Mouse (Mus musculus): Measurements from ENCODE around the gene Doc2a. TPM values are rescaled to one million over a fixed set of nuclear protein-coding genes. Genes with fewer than 3 reads are reported as not detected.

The Doc2a gene
- polyA plus RNA-seq, 1 experiment = 0.22 TPM

GRCm38 (mm10) chr7:126843276-126843675 lies 3.9 kb upstream of the Doc2a start:
- 67% methylated on average over 9 of the region's 9 CpGs for WGBS
- no peak overlapping the region for H3K4me3 ChIP-seq (replicated peaks; ENCODE audit: extremely low read depth, low read depth, low read length)
- H3K4me1 ChIP-seq (ENCODE audit: control insufficient read depth, insufficient read depth, low read length) = peaks cover 6% of the 10 kb centered on the region; the same call in 1 of the 2 replicates
- TF ChIP-seq POLR2A (IDR thresholded peaks at IDR 0.05; ENCODE audit: borderline replicate concordance, extremely low read depth, low read depth, low read length) (no peak), CTCF (IDR thresholded peaks at IDR 0.05; ENCODE audit: insufficient read depth, low read length) (no peak)
- DNase-seq = no peak

GRCm38 (mm10) chr7:126845516-126845915 lies 1.7 kb upstream of the Doc2a start:
- Histone ChIP-seq H3K4me1 (ENCODE audit: control insufficient read depth, insufficient read depth, low read length) (peaks cover 6% of the 10 kb centered on the region; the same call in 1 of the 2 replicates), H3K4me3 (replicated peaks; ENCODE audit: extremely low read depth, low read depth, low read length) (no peak overlapping the region)
- 96% methylated on average over 2 of the region's 2 CpGs for WGBS
- TF ChIP-seq POLR2A (IDR thresholded peaks at IDR 0.05; ENCODE audit: borderline replicate concordance, extremely low read depth, low read depth, low read length) = no peak
- TF ChIP-seq CTCF (IDR thresholded peaks at IDR 0.05; ENCODE audit: insufficient read depth, low read length) = no peak
- DNase-seq = no peak

GRCm38 (mm10) chr7:126847421-126848398 lies 494 bp downstream of the Doc2a start:
- no peak for TF ChIP-seq POLR2A (IDR thresholded peaks at IDR 0.05; ENCODE audit: borderline replicate concordance, extremely low read depth, low read depth, low read length)
- H3K4me3 ChIP-seq (replicated peaks; ENCODE audit: extremely low read depth, low read depth, low read length) = peak overlapping the region; percentile 51
- 2% methylated on average over 70 of the region's 74 CpGs for WGBS
- peaks cover 6% of the 10 kb centered on the region; the same call in 1 of the 2 replicates for H3K4me1 ChIP-seq (ENCODE audit: control insufficient read depth, insufficient read depth, low read length)
- no peak for DNase-seq

GRCm38 (mm10) chr7:126848794-126849193 lies 1.6 kb downstream of the Doc2a start:
- 32% methylated on average over 10 of the region's 10 CpGs for WGBS
- H3K4me1 ChIP-seq (ENCODE audit: control insufficient read depth, insufficient read depth, low read length) = peaks cover 6% of the 10 kb centered on the region; the same call in 1 of the 2 replicates
- no peak for TF ChIP-seq CTCF (IDR thresholded peaks at IDR 0.05; ENCODE audit: insufficient read depth, low read length)
- no peak for TF ChIP-seq POLR2A (IDR thresholded peaks at IDR 0.05; ENCODE audit: borderline replicate concordance, extremely low read depth, low read depth, low read length)
- no peak for DNase-seq
- H3K4me3 ChIP-seq (replicated peaks; ENCODE audit: extremely low read depth, low read depth, low read length) = no peak overlapping the region

- Histone ChIP-seq H3K4me1 (ENCODE audit: control insufficient read depth, insufficient read depth, low read length) (peaks cover 6% of the 10 kb centered on the region; the same call in 1 of the 2 replicates), H3K4me3 (replicated peaks; ENCODE audit: extremely low read depth, low read depth, low read length) (no peak overlapping the region)
- TF ChIP-seq CTCF (IDR thresholded peaks at IDR 0.05; ENCODE audit: insufficient read depth, low read length) = no peak
- TF ChIP-seq POLR2A (IDR thresholded peaks at IDR 0.05; ENCODE audit: borderline replicate concordance, extremely low read depth, low read depth, low read length) = no peak
- WGBS = 76% methylated on average over 6 of the region's 6 CpGs
- no peak for DNase-seq
These were observed 2.9 kb downstream of the Doc2a start for GRCm38 (mm10) chr7:126850161-126850560.

- Histone ChIP-seq H3K4me1 (ENCODE audit: control insufficient read depth, insufficient read depth, low read length) (peaks cover 6% of the 10 kb centered on the region; the same call in 1 of the 2 replicates), H3K4me3 (replicated peaks; ENCODE audit: extremely low read depth, low read depth, low read length) (no peak overlapping the region)
- 0 out of 2 replicates have a peak, but pooled peaks have one; percentile 7 for TF ChIP-seq POLR2A (IDR thresholded peaks at IDR 0.05; ENCODE audit: borderline replicate concordance, extremely low read depth, low read depth, low read length)
- TF ChIP-seq CTCF (IDR thresholded peaks at IDR 0.05; ENCODE audit: insufficient read depth, low read length) = no peak
- no peak for DNase-seq
- WGBS = 51% methylated on average over 12 of the region's 12 CpGs
These were observed 4.0 kb downstream of the Doc2a start for GRCm38 (mm10) chr7:126851192-126851591.

- no peaks in the 10 kb centered on the region for H3K4me1 ChIP-seq (ENCODE audit: control insufficient read depth, insufficient read depth, low read length)
- 81% methylated on average over 5 of the region's 5 CpGs for WGBS
- TF ChIP-seq POLR2A (IDR thresholded peaks at IDR 0.05; ENCODE audit: borderline replicate concordance, extremely low read depth, low read depth, low read length) (no peak), CTCF (IDR thresholded peaks at IDR 0.05; ENCODE audit: insufficient read depth, low read length) (no peak)
- DNase-seq = no peak
- no peak overlapping the region for H3K4me3 ChIP-seq (replicated peaks; ENCODE audit: extremely low read depth, low read depth, low read length)
These were observed 6.2 kb downstream of the Doc2a start for GRCm38 (mm10) chr7:126853454-126853853.

- TF ChIP-seq POLR2A (IDR thresholded peaks at IDR 0.05; ENCODE audit: borderline replicate concordance, extremely low read depth, low read depth, low read length) (no peak), CTCF (IDR thresholded peaks at IDR 0.05; ENCODE audit: insufficient read depth, low read length) (no peak)
- peaks cover under 1% of the 10 kb centered on the region; the same call in 1 of the 2 replicates for H3K4me1 ChIP-seq (ENCODE audit: control insufficient read depth, insufficient read depth, low read length)
- WGBS = 86% methylated on average over 3 of the region's 3 CpGs
These were observed 8.4 kb downstream of the Doc2a start for GRCm38 (mm10) chr7:126855641-126856040.

GRCm38 (mm10) chr7:126856741-126857420 lies 9.7 kb downstream of the Doc2a start:
- peak; percentile 42; the same call in 1 of the 2 replicates for TF ChIP-seq POLR2A (IDR thresholded peaks at IDR 0.05; ENCODE audit: borderline replicate concordance, extremely low read depth, low read depth, low read length)
- no peak for TF ChIP-seq CTCF (IDR thresholded peaks at IDR 0.05; ENCODE audit: insufficient read depth, low read length)
- 62% methylated on average over 9 of the region's 9 CpGs for WGBS
- no peak for DNase-seq
- no peak overlapping the region for H3K4me3 ChIP-seq (replicated peaks; ENCODE audit: extremely low read depth, low read depth, low read length)
- peaks cover 6% of the 10 kb centered on the region for H3K4me1 ChIP-seq (ENCODE audit: control insufficient read depth, insufficient read depth, low read length)

More at GRCm38 (mm10) chr7:126855641-126856040, 8.4 kb downstream of the Doc2a start:
- no peak for DNase-seq
- no peak overlapping the region for H3K4me3 ChIP-seq (replicated peaks; ENCODE audit: extremely low read depth, low read depth, low read length)

Data from lung, adult 2 months (tissue).